Mouse (Mus musculus): Measurements from ENCODE around the gene Topbp1. TPM values are rescaled to one million over a fixed set of nuclear protein-coding genes. Genes with fewer than 3 reads are reported as not detected.

The Topbp1 gene
- polyA plus RNA-seq, 1 experiment from 2014 or later = 21.8 TPM

GRCm38 (mm10) chr9:103363730-103364417, 58.9 kb downstream of the Topbp1 start:
- WGBS (ENCODE audit: missing documents) = 6% methylated on average over 21 of the region's 21 CpGs
- H3K27ac ChIP-seq = peak overlapping the region; percentile 65; the same call in 1 of the 2 replicates
- peaks cover 7% of the 10 kb centered on the region; the same call in 1 of the 2 replicates for H3K36me3 ChIP-seq (ENCODE audit: inconsistent target)
- H3K79me2 ChIP-seq (ENCODE audit: inconsistent target) = peaks cover 58% of the 10 kb centered on the region
- H3K4me3 ChIP-seq (ENCODE audit: inconsistent target) = peak overlapping the region; percentile 86

GRCm38 (mm10) chr9:103364601-103365289, 59.7 kb downstream of the Topbp1 start:
- H3K79me2 ChIP-seq (ENCODE audit: inconsistent target) = peaks cover 49% of the 10 kb centered on the region
- 4% methylated on average over 86 of the region's 94 CpGs for WGBS (ENCODE audit: missing documents)

GRCm38 (mm10) chr9:103365290-103366247, 60.6 kb downstream of the Topbp1 start, which contains the start of gene Cdv3:
Cdv3 (minus strand) TSS chr9:103365840.
- H3K36me3 ChIP-seq (ENCODE audit: inconsistent target) = no peaks in the 10 kb centered on the region
- H3K4me3 ChIP-seq (ENCODE audit: inconsistent target) = peak within 1 kb of the TSS; percentile 86
- WGBS (ENCODE audit: missing documents) = under 1% methylated on average over 56 of the region's 95 CpGs
- H3K79me2 ChIP-seq (ENCODE audit: inconsistent target) = peaks cover 41% of the 10 kb centered on the region
- peak within 1 kb of the TSS; percentile 65 for H3K27ac ChIP-seq

More at GRCm38 (mm10) chr9:103364601-103365289, 59.7 kb downstream of the Topbp1 start:
- peak overlapping the region; percentile 65 for H3K27ac ChIP-seq
- H3K4me3 ChIP-seq (ENCODE audit: inconsistent target) = peak overlapping the region; percentile 86
- H3K36me3 ChIP-seq (ENCODE audit: inconsistent target) = no peaks in the 10 kb centered on the region

- 76% methylated on average over 9 of the region's 9 CpGs for WGBS (ENCODE audit: missing documents)
- peaks cover 33% of the 10 kb centered on the region for H3K79me2 ChIP-seq (ENCODE audit: inconsistent target)
- H3K36me3 ChIP-seq (ENCODE audit: inconsistent target) = no peaks in the 10 kb centered on the region
- H3K4me3 ChIP-seq (ENCODE audit: inconsistent target) = peak overlapping the region; percentile 19
- H3K27ac ChIP-seq = peak overlapping the region; percentile 49
Measured at GRCm38 (mm10) chr9:103366356-103366755, 61.3 kb downstream of the Topbp1 start.

- WGBS (ENCODE audit: missing documents) = 95% methylated on average over 4 of the region's 4 CpGs
- Histone ChIP-seq H3K79me2 (ENCODE audit: inconsistent target) (no peaks in the 10 kb centered on the region), H3K27ac (no peak overlapping the region), H3K4me3 (ENCODE audit: inconsistent target) (no peak overlapping the region), H3K36me3 (ENCODE audit: inconsistent target) (no peaks in the 10 kb centered on the region)
Measured at GRCm38 (mm10) chr9:103369951-103370350, 64.9 kb downstream of the Topbp1 start.

- no peak overlapping the region for H3K27ac ChIP-seq
- H3K79me2 ChIP-seq (ENCODE audit: inconsistent target) = no peaks in the 10 kb centered on the region
- 73% methylated on average over 5 of the region's 5 CpGs for WGBS (ENCODE audit: missing documents)
- no peaks in the 10 kb centered on the region for H3K36me3 ChIP-seq (ENCODE audit: inconsistent target)
- H3K4me3 ChIP-seq (ENCODE audit: inconsistent target) = no peak overlapping the region
Measured at GRCm38 (mm10) chr9:103372271-103373010, 67.4 kb downstream of the Topbp1 start.

- Histone ChIP-seq H3K27ac (no peak overlapping the region), H3K36me3 (ENCODE audit: inconsistent target) (no peaks in the 10 kb centered on the region), H3K4me3 (ENCODE audit: inconsistent target) (no peak overlapping the region), H3K79me2 (ENCODE audit: inconsistent target) (no peaks in the 10 kb centered on the region)
- WGBS (ENCODE audit: missing documents) = 92% methylated on average over 7 of the region's 7 CpGs
Measured at GRCm38 (mm10) chr9:103376346-103377320, 71.6 kb downstream of the Topbp1 start.

GRCm38 (mm10) chr9:103378686-103379085, 73.7 kb downstream of the Topbp1 start:
- H3K36me3 ChIP-seq (ENCODE audit: inconsistent target) = no peaks in the 10 kb centered on the region
- H3K27ac ChIP-seq = no peak overlapping the region
- H3K79me2 ChIP-seq (ENCODE audit: inconsistent target) = no peaks in the 10 kb centered on the region
- WGBS (ENCODE audit: missing documents) = 90% methylated on average over 10 of the region's 10 CpGs
- no peak overlapping the region for H3K4me3 ChIP-seq (ENCODE audit: inconsistent target)

- H3K4me3 ChIP-seq (ENCODE audit: inconsistent target) = no peak overlapping the region
- H3K27ac ChIP-seq = no peak overlapping the region
- H3K79me2 ChIP-seq (ENCODE audit: inconsistent target) = no peaks in the 10 kb centered on the region
- WGBS (ENCODE audit: missing documents) = 89% methylated on average over 8 of the region's 9 CpGs
- no peaks in the 10 kb centered on the region for H3K36me3 ChIP-seq (ENCODE audit: inconsistent target)
Measured at GRCm38 (mm10) chr9:103379199-103379598, 74.2 kb downstream of the Topbp1 start.

GRCm38 (mm10) chr9:103380566-103380965, 75.6 kb downstream of the Topbp1 start:
- H3K4me3 ChIP-seq (ENCODE audit: inconsistent target) = no peak overlapping the region
- no peaks in the 10 kb centered on the region for H3K79me2 ChIP-seq (ENCODE audit: inconsistent target)
- WGBS (ENCODE audit: missing documents) = 97% methylated on average over 4 of the region's 4 CpGs
- H3K36me3 ChIP-seq (ENCODE audit: inconsistent target) = no peaks in the 10 kb centered on the region
- no peak overlapping the region for H3K27ac ChIP-seq

GRCm38 (mm10) chr9:103382989-103383388, 78.0 kb downstream of the Topbp1 start:
- H3K79me2 ChIP-seq (ENCODE audit: inconsistent target) = no peaks in the 10 kb centered on the region
- H3K27ac ChIP-seq = no peak overlapping the region
- H3K4me3 ChIP-seq (ENCODE audit: inconsistent target) = no peak overlapping the region
- H3K36me3 ChIP-seq (ENCODE audit: inconsistent target) = no peaks in the 10 kb centered on the region
- WGBS (ENCODE audit: missing documents) = 52% methylated on average over 6 of the region's 6 CpGs

- Histone ChIP-seq H3K4me3 (ENCODE audit: inconsistent target) (no peak overlapping the region), H3K27ac (no peak overlapping the region), H3K36me3 (ENCODE audit: inconsistent target) (no peaks in the 10 kb centered on the region), H3K79me2 (ENCODE audit: inconsistent target) (no peaks in the 10 kb centered on the region)
- 70% methylated on average over 1 of the region's 1 CpGs for WGBS (ENCODE audit: missing documents)
Measured at GRCm38 (mm10) chr9:103383576-103383975, 78.6 kb downstream of the Topbp1 start.

Data from macrophage (primary cell).